Mouse (Mus musculus): ENCODE measurements at regions not wholly inside any gene's neighbourhood (a gene's known extent, or its start where the extent isn't known, plus 50 kb on each side); places are given as distances from the start of the nearest gene placed in this dataset.

GRCm38 (mm10) chr9:115473847-115474246, 163.6 kb upstream of the Stt3b start:
- Histone ChIP-seq H3K27ac (ENCODE audit: low read depth) (no peak overlapping the region), H3K4me1 (ENCODE audit: control insufficient read depth, insufficient read depth) (no peaks in the 10 kb centered on the region), H3K4me2 (ENCODE audit: low read depth, low read length) (no peak overlapping the region), H3K36me3 (replicated peaks; ENCODE audit: control insufficient read depth, insufficient read depth, low read length) (no peaks in the 10 kb centered on the region), H3K27me3 (ENCODE audit: control insufficient read depth, insufficient read depth, low read length) (no peaks in the 10 kb centered on the region), H3K4me3 (ENCODE audit: low read depth, low read length) (no peak overlapping the region), H3K9me3 (replicated peaks; ENCODE audit: control insufficient read depth, low read length) (peaks cover 7% of the 10 kb centered on the region; the same call in 1 of the 2 replicates), H3K9ac (replicated peaks; ENCODE audit: low read depth, low read length) (no peak overlapping the region)
- TF ChIP-seq EP300 (IDR thresholded peaks at IDR 0.05; ENCODE audit: low read depth) (no peak), CTCF (IDR thresholded peaks at IDR 0.05; ENCODE audit: low read depth) (no peak)
- no peak for DNase-seq (ENCODE audit: low spot score)
- WGBS = 75% methylated on average over 5 of the region's 5 CpGs
- ATAC-seq (ENCODE audit: insufficient read depth, low read depth) = no peak

- no peaks in the 10 kb centered on the region for H3K27me3 ChIP-seq (ENCODE audit: control insufficient read depth, insufficient read depth, low read length)
- no peak overlapping the region for H3K9ac ChIP-seq (replicated peaks; ENCODE audit: low read depth, low read length)
- no peak overlapping the region for H3K4me3 ChIP-seq (ENCODE audit: low read depth, low read length)
- H3K36me3 ChIP-seq (replicated peaks; ENCODE audit: control insufficient read depth, insufficient read depth, low read length) = no peaks in the 10 kb centered on the region
- H3K4me2 ChIP-seq (ENCODE audit: low read depth, low read length) = no peak overlapping the region
- DNase-seq (ENCODE audit: low spot score) (no peak), ATAC-seq (ENCODE audit: insufficient read depth, low read depth) (no peak)
- H3K27ac ChIP-seq (ENCODE audit: low read depth) = no peak overlapping the region
- no peak for TF ChIP-seq CTCF (IDR thresholded peaks at IDR 0.05; ENCODE audit: low read depth)
- no peak for TF ChIP-seq EP300 (IDR thresholded peaks at IDR 0.05; ENCODE audit: low read depth)
- no peaks in the 10 kb centered on the region for H3K4me1 ChIP-seq (ENCODE audit: control insufficient read depth, insufficient read depth)
- peaks cover 7% of the 10 kb centered on the region; the same call in 1 of the 2 replicates for H3K9me3 ChIP-seq (replicated peaks; ENCODE audit: control insufficient read depth, low read length)
- WGBS = 82% methylated on average over 8 of the region's 8 CpGs
Measured at GRCm38 (mm10) chr9:115474342-115474741, 164.1 kb upstream of the Stt3b start.

GRCm38 (mm10) chr9:115476205-115476604, 166.0 kb upstream of the Stt3b start:
- Histone ChIP-seq H3K4me3 (ENCODE audit: low read depth, low read length) (no peak overlapping the region), H3K27ac (ENCODE audit: low read depth) (no peak overlapping the region), H3K9me3 (replicated peaks; ENCODE audit: control insufficient read depth, low read length) (peaks cover 7% of the 10 kb centered on the region; the same call in 1 of the 2 replicates), H3K27me3 (ENCODE audit: control insufficient read depth, insufficient read depth, low read length) (no peaks in the 10 kb centered on the region), H3K4me2 (ENCODE audit: low read depth, low read length) (no peak overlapping the region), H3K4me1 (ENCODE audit: control insufficient read depth, insufficient read depth) (no peaks in the 10 kb centered on the region), H3K36me3 (replicated peaks; ENCODE audit: control insufficient read depth, insufficient read depth, low read length) (no peaks in the 10 kb centered on the region), H3K9ac (replicated peaks; ENCODE audit: low read depth, low read length) (no peak overlapping the region)
- ATAC-seq (ENCODE audit: insufficient read depth, low read depth) = no peak
- WGBS = 84% methylated on average over 17 of the region's 17 CpGs
- DNase-seq (ENCODE audit: low spot score) = no peak
- TF ChIP-seq CTCF (IDR thresholded peaks at IDR 0.05; ENCODE audit: low read depth) (no peak), EP300 (IDR thresholded peaks at IDR 0.05; ENCODE audit: low read depth) (no peak)

GRCm38 (mm10) chr9:115477556-115478220, 167.5 kb upstream of the Stt3b start:
- H3K4me3 ChIP-seq (ENCODE audit: low read depth, low read length) = no peak overlapping the region
- no peak overlapping the region for H3K27ac ChIP-seq (ENCODE audit: low read depth)
- H3K4me2 ChIP-seq (ENCODE audit: low read depth, low read length) = no peak overlapping the region
- H3K36me3 ChIP-seq (replicated peaks; ENCODE audit: control insufficient read depth, insufficient read depth, low read length) = no peaks in the 10 kb centered on the region
- H3K9ac ChIP-seq (replicated peaks; ENCODE audit: low read depth, low read length) = no peak overlapping the region
- no peak for TF ChIP-seq CTCF (IDR thresholded peaks at IDR 0.05; ENCODE audit: low read depth)
- TF ChIP-seq EP300 (IDR thresholded peaks at IDR 0.05; ENCODE audit: low read depth) = no peak
- DNase-seq (ENCODE audit: low spot score) = no peak
- H3K27me3 ChIP-seq (ENCODE audit: control insufficient read depth, insufficient read depth, low read length) = no peaks in the 10 kb centered on the region
- 89% methylated on average over 6 of the region's 6 CpGs for WGBS
- peaks cover 7% of the 10 kb centered on the region; the same call in 1 of the 2 replicates for H3K9me3 ChIP-seq (replicated peaks; ENCODE audit: control insufficient read depth, low read length)
- ATAC-seq (ENCODE audit: insufficient read depth, low read depth) = no peak
- no peaks in the 10 kb centered on the region for H3K4me1 ChIP-seq (ENCODE audit: control insufficient read depth, insufficient read depth)

- TF ChIP-seq CTCF (IDR thresholded peaks at IDR 0.05; ENCODE audit: low read depth) (no peak), EP300 (IDR thresholded peaks at IDR 0.05; ENCODE audit: low read depth) (no peak)
- H3K9me3 ChIP-seq (replicated peaks; ENCODE audit: control insufficient read depth, low read length) = peaks cover 7% of the 10 kb centered on the region; the same call in 1 of the 2 replicates
- no peak overlapping the region for H3K4me3 ChIP-seq (ENCODE audit: low read depth, low read length)
- WGBS = 67% methylated on average over 3 of the region's 3 CpGs
- no peak for ATAC-seq (ENCODE audit: insufficient read depth, low read depth)
- H3K36me3 ChIP-seq (replicated peaks; ENCODE audit: control insufficient read depth, insufficient read depth, low read length) = no peaks in the 10 kb centered on the region
- no peak overlapping the region for H3K9ac ChIP-seq (replicated peaks; ENCODE audit: low read depth, low read length)
- DNase-seq (ENCODE audit: low spot score) = no peak
- H3K27me3 ChIP-seq (ENCODE audit: control insufficient read depth, insufficient read depth, low read length) = no peaks in the 10 kb centered on the region
- no peaks in the 10 kb centered on the region for H3K4me1 ChIP-seq (ENCODE audit: control insufficient read depth, insufficient read depth)
- H3K27ac ChIP-seq (ENCODE audit: low read depth) = no peak overlapping the region
- H3K4me2 ChIP-seq (ENCODE audit: low read depth, low read length) = no peak overlapping the region
Measured at GRCm38 (mm10) chr9:115478946-115479345, 168.7 kb upstream of the Stt3b start.

GRCm38 (mm10) chr9:115481176-115481575, 171.0 kb upstream of the Stt3b start:
- no peak for TF ChIP-seq CTCF (IDR thresholded peaks at IDR 0.05; ENCODE audit: low read depth)
- TF ChIP-seq EP300 (IDR thresholded peaks at IDR 0.05; ENCODE audit: low read depth) = no peak
- no peak for ATAC-seq (ENCODE audit: insufficient read depth, low read depth)
- H3K27ac ChIP-seq (ENCODE audit: low read depth) = no peak overlapping the region
- no peaks in the 10 kb centered on the region for H3K27me3 ChIP-seq (ENCODE audit: control insufficient read depth, insufficient read depth, low read length)
- 74% methylated on average over 5 of the region's 5 CpGs for WGBS
- H3K4me2 ChIP-seq (ENCODE audit: low read depth, low read length) = no peak overlapping the region
- no peaks in the 10 kb centered on the region for H3K36me3 ChIP-seq (replicated peaks; ENCODE audit: control insufficient read depth, insufficient read depth, low read length)
- H3K4me3 ChIP-seq (ENCODE audit: low read depth, low read length) = no peak overlapping the region
- no peaks in the 10 kb centered on the region for H3K9me3 ChIP-seq (replicated peaks; ENCODE audit: control insufficient read depth, low read length)
- H3K4me1 ChIP-seq (ENCODE audit: control insufficient read depth, insufficient read depth) = no peaks in the 10 kb centered on the region
- DNase-seq (ENCODE audit: low spot score) = no peak
- H3K9ac ChIP-seq (replicated peaks; ENCODE audit: low read depth, low read length) = no peak overlapping the region
